Mouse (Mus musculus) midbrain, embryonic 14.5 days (tissue): ENCODE results near the gene Gm10135. TPM values are rescaled to one million over a fixed set of nuclear protein-coding genes. Genes with fewer than 3 reads are reported as not detected.
A peak's percentile ranks its signal among the peaks of the same experiment; 100 is the strongest.

ENCODE experiments used
- ATAC-seq: fragments of 200-750 bp; cut with Nextera tagmentation; 2 replicates; pipeline ENCODE4 v1.8.0; 2017; ENCODE audit warnings: moderate number of reproducible peaks, moderate library complexity; ENCODE audit not compliant: low FRiP score, low TSS enrichment
- DNase-seq: peaks from one replicate; pipeline ENCODE4 v3.0.0-alpha.2; 2015
- H3K27ac ChIP-seq: fragments of 300-500 bp; sonication (generic); replicated peaks from 2 replicates; pipeline ENCODE4 v1.5.1; 2014; ENCODE audit warnings: mild to moderate bottlenecking, low read depth, low read length, moderate library complexity
- H3K27me3 ChIP-seq: fragments of 300-500 bp; sonication (generic); 2 replicates; pipeline ENCODE4 v1.6.1; 2014; ENCODE audit warnings: low read length, control low read depth, mixed read lengths; ENCODE audit not compliant: control insufficient read depth, insufficient read depth
- H3K36me3 ChIP-seq: fragments of 300-500 bp; sonication (generic); 2 replicates; pipeline ENCODE4 v1.6.1; 2014; ENCODE audit warnings: low read length, control low read depth; ENCODE audit not compliant: control insufficient read depth, insufficient read depth
- H3K4me1 ChIP-seq: fragments of 300-500 bp; sonication (generic); 2 replicates; pipeline ENCODE4 v1.6.1; 2014; ENCODE audit warnings: mild to moderate bottlenecking, antibody characterized with exemption, low read length, control low read depth; ENCODE audit not compliant: control insufficient read depth, insufficient read depth
- H3K4me2 ChIP-seq: fragments of 300-500 bp; sonication (generic); 2 replicates; pipeline ENCODE4 v1.6.1; 2014; ENCODE audit warnings: mild to moderate bottlenecking, low read length, moderate library complexity
- H3K4me3 ChIP-seq: fragments of 300-500 bp; sonication (generic); replicated peaks from 2 replicates; pipeline ENCODE4 v1.5.1; 2014; ENCODE audit warnings: low read depth, low read length
- H3K9ac ChIP-seq: fragments of 300-500 bp; sonication (generic); replicated peaks from 2 replicates; pipeline ENCODE4 v1.6.1; 2014; ENCODE audit warnings: mild to moderate bottlenecking, low read length, moderate library complexity
- H3K9me3 ChIP-seq: fragments of 300-500 bp; sonication (generic); 2 replicates; pipeline ENCODE4 v1.6.1; 2016; ENCODE audit warnings: low read length, control low read depth, mixed read lengths; ENCODE audit not compliant: control insufficient read depth
- WGBS: fragments of 180-500 bp; shearing (Covaris S2); extraction: QIAGEN DNeasy Blood & Tissue Kit; methylation state at CpG from one replicate; pipeline ENCODE4 v1.1.7; 2014; 5-methylcytosine and 5-hydroxymethylcytosine counted together
- polyA plus RNA-seq: library from polyadenylated mRNA; unstranded; fragments of >200 nt; fragmentation: Nextera tagmentation; extraction: Ambion mirVana; gene quantifications from 2 replicates; pipeline ENCODE4 v1.2.1, GENCODE M21; 2014

Gm10135 gene
- polyA plus RNA-seq, 1 experiment from 2014 or later, result not detected

DNA sequence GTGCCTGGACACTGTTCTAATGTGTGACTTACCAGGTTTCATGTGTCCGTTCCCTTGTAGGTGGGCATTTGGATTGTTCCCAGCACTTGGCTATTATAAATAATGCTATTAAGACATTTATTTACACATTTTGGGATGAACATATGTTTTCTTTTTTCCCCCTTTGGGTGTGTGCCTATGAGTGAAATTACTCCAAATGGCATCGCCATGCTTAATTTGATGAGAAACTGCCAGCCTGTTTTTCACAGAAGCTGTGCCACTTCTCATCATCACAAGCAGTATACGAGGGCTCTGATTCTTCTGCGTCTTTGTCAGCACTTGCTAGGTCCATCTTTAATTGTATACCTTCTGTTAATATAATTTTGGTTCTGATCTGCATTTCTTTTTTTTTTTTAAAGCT is 54.1 kb downstream of the Gm10135 start:
- 94% methylated on average over 4 of the region's 4 CpGs for WGBS
- ATAC-seq (no peak), DNase-seq (no peak)
- H3K4me1 ChIP-seq, result peaks cover 17% of the 10 kb centered on the region
- H3K4me2 ChIP-seq, result no peak overlapping the region
- H3K9me3 ChIP-seq, result no peaks in the 10 kb centered on the region
- H3K27me3 ChIP-seq, result no peaks in the 10 kb centered on the region
- H3K27ac ChIP-seq, result no peak overlapping the region
- H3K4me3 ChIP-seq, result no peak overlapping the region
- H3K36me3 ChIP-seq, result no peaks in the 10 kb centered on the region
- H3K9ac ChIP-seq, result no peak overlapping the region

DNA sequence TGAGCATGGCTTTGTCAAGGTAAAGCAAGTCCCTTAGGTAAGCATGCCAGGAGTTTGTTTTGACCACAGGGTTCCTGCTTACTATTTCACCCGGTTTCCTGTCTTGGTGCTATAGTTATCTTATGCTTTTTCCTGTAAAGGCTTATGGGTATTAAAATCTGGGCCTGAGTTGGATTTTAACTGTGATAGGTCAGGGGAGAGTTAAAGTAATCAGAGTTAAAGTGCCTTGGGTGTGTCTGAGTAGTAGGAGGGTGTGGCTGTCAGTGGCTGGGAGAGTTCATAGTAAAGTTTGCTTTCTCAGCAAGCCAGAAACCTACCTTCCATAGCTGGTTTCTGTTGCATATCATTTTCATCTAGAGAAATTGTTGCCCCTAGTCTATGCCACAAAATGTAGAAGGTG is 57.7 kb downstream of the Gm10135 start:
- Histone ChIP-seq H3K4me1 (peaks cover 23% of the 10 kb centered on the region), H3K9ac (0 out of 2 replicates have a peak overlapping the region, but pooled peaks have one; percentile 98), H3K9me3 (no peaks in the 10 kb centered on the region), H3K4me3 (peak overlapping the region; percentile 100), H3K36me3 (no peaks in the 10 kb centered on the region), H3K4me2 (peak overlapping the region; percentile 68), H3K27me3 (no peaks in the 10 kb centered on the region), H3K27ac (no peak overlapping the region)
- ATAC-seq, result no peak
- 72% methylated on average over 1 of the region's 1 CpGs for WGBS
- DNase-seq, result no peak

DNA sequence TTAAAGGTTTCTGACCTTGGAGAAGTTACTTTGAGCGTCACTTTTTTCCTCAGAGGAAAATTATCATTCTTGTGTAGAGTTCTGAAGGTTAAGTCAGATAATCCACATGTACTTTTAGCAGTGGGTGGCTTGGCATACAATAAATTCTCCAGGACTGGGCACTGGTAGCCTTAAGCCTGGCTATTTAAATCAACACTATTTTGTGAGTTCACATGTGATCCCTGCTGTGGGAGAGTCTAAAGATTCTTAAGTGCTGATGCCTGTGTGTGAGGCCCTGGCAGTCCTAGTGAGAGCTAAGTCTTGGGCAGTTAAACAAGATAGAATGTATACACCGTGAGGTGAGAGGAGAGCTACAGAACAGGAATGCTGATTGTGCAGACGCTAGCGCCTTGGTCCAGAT is 58.5 kb downstream of the Gm10135 start:
- Histone ChIP-seq H3K9me3 (no peaks in the 10 kb centered on the region), H3K27ac (no peak overlapping the region), H3K27me3 (no peaks in the 10 kb centered on the region), H3K9ac (peak overlapping the region; percentile 98), H3K4me3 (peak overlapping the region; percentile 100), H3K36me3 (no peaks in the 10 kb centered on the region), H3K4me1 (peaks cover 23% of the 10 kb centered on the region), H3K4me2 (peak overlapping the region; percentile 68)
- DNase-seq (peak; percentile 8), ATAC-seq (no peak)
- WGBS, result 38% methylated on average over 4 of the region's 4 CpGs

Other genes with a start within 250 kb of the Gm10135 start
- 0.12 and 0.13 TPM in 2 replicates for gene Txk, start 221.9 kb downstream of the Gm10135 start, polyA plus RNA-seq
- gene Tec, start 106.2 kb downstream of the Gm10135 start, polyA plus RNA-seq, result 1.6 and 5.3 TPM in 2 replicates
- gene Slain2, start 60.4 kb downstream of the Gm10135 start, polyA plus RNA-seq, result 20.2 and 25.9 TPM in 2 replicates
- gene Slc10a4, start 32.2 kb upstream of the Gm10135 start, polyA plus RNA-seq, result 23.2 and 23.6 TPM in 2 replicates